Mouse (Mus musculus) frontal cortex, postnatal 10 days (tissue): Measurements from ENCODE around the gene Ankdd1a.
A peak's percentile ranks its signal among the peaks of the same experiment; 100 is the strongest.

Experiments used
- DNase-seq, 2 experiments: peaks; one replicate each; pipeline ENCODE4 v3.0.0; 2022; ENCODE audit warnings: low spot score in 2 of 2, mixed read lengths in 1 of 2

The Ankdd1a gene

GRCm38 (mm10) chr9:65545635-65546412 is 25.8 kb upstream of the Ankdd1a start:
- no peak for DNase-seq

GRCm38 (mm10) chr9:65542111-65542524 is 22.1 kb upstream of the Ankdd1a start:
- no peak for DNase-seq

- no peak for DNase-seq
Observed at GRCm38 (mm10) chr9:65541126-65542068, 21.4 kb upstream of the Ankdd1a start.

DNA sequence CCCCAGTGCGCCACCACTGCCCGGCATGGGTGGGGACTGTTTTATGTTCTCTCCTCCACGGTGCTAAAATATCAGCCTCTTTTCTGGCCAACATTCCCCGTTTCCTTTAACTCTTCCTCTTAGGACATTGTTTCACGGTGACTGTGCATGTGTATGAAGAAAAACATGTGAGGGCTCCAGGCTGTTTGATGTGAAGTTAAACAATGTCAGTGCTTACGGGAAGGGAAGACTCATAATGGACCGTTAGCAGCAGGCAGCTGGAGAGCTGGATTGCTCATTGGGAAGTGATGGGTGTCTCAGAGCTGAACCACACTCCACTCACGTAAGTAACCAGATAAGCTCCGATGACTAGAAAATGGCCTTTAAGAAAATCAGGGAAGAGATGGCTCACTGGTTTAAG is 19.7 kb upstream of the Ankdd1a start:
- DNase-seq: no peak

- DNase-seq: no peak
Observed at GRCm38 (mm10) chr9:65537901-65538630, 18.1 kb upstream of the Ankdd1a start.

DNA sequence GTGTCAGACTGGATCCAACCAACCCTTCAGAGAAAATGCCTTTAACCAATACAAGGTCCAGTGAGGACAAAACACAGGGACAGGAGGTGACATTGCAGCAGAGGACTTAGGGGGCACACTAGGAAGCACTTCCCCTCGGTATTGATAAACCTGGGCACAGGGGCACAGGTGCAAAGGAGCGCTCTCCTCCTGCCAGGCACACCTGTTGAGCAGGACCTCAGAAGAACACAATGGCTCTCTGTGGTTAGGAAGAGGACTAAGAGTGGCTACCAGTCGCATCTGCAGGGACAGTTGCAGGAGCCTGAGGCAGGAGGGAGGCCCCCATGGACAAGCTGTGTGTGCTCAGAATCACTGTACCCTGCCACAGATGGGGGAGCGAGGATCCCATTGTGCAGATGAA is 16.5 kb upstream of the Ankdd1a start:
- no peak for DNase-seq

DNA sequence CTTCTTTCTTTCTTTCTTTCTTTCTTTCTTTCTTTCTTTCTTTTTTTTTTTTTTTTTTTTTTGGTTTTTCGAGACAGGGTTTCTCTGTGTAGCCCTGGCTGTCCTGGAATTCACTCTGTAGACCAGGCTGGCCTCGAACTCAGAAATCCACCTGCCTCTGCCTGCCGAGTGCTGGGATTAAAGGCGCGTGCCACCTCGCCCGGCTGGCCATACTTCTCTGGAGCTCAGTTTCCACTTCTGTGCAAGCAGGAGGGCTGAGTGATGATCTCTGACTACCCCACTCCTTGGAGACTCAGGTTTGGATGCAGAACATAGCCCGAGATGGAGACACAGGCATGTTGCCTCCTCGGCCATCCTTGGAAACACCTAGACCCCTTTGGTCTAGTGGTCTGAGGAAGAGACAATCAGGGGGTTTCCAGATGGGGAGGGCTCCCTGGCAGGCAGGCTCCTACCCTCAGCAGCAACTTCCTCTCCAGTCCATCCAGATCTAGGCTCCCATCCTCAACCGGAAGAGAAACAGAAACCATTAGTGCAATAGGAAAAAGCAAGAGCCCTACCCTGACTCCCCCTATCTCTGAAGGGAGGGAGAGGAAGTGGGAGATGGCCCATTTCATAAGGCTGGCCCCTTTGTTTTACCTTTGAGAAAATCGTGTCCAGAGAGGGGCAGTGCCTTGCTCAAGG is 15.9 kb upstream of the Ankdd1a start:
- no peak for DNase-seq

GRCm38 (mm10) chr9:65535191-65535722 is 15.3 kb upstream of the Ankdd1a start:
- DNase-seq: no peak

DNA sequence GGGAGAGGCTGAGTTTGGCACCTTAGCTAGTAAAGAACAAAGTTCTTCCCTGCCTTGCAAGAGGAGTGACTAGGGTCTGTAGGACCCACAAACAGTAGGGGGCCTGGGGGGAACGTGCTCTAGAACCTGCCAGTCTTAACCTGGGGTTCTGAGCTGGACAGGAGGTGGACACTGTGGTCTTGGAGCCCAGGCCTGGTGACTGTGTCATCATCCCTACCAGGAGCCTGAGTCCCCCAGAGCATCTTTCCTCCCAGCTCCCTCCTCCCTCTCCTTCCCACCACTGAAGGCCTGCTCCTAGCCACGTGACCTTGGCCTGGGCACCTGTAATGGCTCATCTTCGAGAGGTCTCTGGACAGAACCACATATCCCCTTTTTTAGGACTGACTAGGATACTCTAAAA is 14.1 kb upstream of the Ankdd1a start:
- DNase-seq: no peak

DNA sequence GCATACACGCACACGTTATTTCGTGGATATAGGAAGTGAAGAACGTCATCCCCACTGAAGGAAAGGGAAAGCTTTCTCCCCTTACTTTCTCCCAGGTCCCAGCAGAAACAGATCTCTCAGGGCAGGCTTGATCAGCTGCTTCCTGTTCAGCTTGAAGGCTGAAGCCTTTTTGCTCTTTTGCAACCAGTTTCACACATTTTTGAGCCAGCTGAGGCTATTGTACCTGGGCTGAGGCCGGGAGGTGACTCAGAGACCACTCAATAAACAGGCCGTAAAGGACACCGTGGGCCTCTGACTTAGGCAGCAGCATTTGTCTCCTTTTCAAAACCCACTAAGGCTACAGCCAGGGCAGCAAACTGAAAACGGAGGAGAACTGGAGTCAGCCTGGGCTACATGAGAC is 13.0 kb upstream of the Ankdd1a start:
- no peak for DNase-seq

DNA sequence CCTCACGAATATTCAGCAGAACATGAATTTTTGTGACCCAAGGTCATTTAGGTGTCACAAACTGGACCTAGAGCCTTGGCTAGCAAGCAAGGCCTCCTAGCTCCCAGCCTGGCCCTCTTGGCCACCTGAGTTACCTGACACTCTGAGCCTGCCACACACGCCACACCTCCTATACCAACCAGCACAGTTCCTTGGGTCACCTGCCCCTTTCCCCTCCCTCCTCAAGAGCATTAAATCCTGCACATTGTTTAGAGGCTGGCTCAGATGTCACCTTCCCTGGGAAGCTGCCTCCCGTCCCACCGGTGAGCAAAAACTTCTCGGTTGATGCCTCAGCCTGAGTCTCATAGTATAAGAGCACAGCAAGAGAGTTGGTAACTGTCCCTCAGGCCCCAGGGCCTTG is 11.3 kb upstream of the Ankdd1a start:
- DNase-seq: no peak

- DNase-seq: no peak
Observed at GRCm38 (mm10) chr9:65529659-65530058, 9.7 kb upstream of the Ankdd1a start.

DNA sequence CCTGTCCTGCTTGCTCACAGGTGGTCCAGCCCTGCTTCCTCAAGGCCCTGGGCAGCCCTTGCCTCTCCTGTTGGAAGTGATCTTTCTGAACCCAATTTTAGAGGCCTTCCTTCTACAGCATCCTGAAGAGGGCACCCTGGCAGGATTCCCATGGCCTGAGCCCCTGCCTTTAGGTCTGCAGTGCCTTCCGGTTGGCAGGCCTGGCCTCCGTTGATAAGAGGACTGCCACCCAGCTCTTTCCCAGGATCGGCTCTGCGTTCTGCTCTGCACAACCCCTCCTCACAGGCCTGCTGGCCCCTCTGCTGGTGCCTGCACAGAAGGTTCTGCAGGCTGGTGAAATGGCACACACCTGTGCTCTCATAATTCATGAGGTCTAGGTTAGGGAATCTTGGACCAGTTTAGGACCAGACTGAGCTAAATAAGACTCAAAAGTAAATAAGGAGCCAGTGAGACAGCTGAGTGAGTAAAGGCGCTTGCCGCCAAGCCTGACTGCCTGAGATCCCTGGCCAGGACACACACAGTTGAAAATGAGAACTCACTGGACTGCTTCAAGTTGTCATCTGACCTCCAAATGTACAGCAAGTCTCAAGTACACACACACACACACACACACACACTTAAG is 8.5 kb upstream of the Ankdd1a start:
- no peak for DNase-seq

GRCm38 (mm10) chr9:65525445-65526195 is 5.6 kb upstream of the Ankdd1a start:
- no peak for DNase-seq

DNA sequence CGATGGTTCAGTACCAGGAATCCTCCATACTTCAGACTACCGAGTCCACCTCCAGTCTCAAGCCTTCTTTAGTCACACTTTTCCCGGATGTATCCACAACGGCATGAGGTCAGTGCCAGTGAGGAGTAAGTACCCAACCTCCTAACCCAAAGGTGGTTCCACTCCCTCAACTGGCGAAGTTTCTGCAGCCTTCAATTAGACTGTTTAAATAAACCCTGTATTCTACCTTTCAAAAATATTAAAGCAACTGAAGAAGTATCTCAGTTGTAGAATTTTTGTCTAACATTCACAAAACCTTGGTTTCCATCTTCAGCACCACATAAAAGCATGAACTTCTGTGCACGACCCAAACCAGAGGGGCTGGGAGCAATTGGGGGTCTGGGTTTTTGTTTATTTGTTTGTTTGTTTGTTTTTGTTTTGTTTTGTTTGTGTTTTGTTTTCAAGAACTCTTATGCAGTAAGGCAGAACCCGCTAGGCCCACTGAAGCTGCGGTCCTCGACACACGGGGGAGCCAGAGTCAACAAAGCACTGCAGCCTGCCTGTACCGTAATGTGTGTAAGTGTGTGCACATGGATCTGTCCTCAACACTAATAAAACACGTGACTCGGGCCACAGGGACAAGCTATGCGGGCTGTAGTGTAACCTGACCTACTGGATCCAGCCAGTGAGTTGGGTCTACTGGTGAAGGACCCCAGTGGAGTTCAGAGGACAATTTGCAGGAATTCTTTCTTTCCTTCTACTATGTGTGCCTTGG is 3.8 kb upstream of the Ankdd1a start:
- peak; percentile 72 to 78 for DNase-seq

DNA sequence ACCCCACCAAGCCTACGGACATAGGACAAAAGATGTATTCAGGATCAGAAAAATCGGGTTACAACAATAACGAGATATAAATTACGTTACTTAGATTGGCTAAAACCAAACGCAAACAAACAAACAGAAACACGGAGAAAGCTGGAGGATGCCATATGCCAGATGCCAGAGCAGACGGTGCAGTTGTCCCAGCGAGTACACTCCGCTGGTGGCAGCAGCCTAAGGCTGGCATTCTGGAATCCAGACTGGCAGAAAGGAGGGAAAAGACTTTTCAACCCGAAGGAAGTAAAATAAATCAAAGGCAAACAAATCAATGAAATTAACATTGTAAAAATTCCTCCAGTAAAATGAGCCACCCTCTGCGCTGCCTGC is 498 bp upstream of the Ankdd1a start:
- no peak for DNase-seq

DNA sequence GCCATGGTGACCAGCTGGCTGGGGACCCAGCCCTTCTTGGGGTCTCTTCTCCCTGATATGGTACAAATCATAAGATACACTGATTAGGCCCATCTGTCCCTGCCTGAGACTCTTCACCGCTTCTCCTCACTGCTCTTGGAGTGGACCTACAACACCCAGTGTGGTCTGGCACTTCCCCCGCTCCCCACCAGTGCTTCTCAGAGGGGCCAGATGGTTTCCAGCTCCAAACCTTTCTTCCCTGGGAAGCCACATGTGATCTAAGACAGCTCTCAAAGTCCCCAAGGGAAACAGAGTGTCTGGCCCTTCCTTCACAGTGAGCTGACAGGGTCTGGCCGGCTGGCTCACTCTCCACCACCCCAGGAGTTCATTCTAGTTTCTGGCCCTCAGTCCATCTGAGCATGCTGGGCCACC is 5.1 kb downstream of the Ankdd1a start:
- no peak for DNase-seq

DNA sequence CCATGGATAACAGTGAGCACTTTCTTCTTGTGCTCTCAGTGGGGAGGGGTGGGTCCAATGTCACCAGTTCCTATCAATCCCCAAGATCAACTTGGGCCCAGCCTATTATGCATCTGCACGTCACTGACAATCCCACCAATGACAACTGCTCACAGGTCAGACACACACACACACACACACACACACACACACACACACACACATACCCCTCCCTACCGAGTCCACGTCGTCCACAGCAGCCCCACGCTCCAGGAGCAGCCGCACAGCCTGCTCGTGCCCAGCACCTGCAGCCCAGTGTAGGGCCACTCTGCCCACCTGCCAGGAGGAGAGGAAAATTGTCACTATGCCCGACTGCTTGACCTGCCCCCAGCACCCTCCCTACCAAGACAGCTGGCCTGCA is 5.6 kb downstream of the Ankdd1a start:
- no peak for DNase-seq

DNA sequence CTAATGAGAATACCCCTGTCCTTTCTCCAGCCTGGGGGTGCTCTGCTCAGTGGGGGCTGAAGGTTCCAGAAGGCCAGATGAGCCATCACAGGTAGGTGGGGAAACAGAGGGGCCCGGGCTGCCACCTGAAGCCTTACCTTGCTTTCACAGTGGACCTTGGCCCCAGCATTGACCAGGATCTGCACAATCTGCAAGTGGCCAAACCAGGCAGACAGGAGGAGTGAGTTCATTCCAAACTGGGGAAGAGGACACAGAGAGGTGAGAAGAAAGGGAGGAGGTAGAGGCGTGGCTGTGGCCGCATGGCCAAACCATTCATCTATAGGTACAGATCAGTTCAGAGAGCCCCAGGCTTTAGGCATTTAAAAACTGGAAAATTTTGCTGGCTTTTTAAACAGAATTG is 7.5 kb downstream of the Ankdd1a start:
- no peak for DNase-seq
